In genomic region chr14:97511318-97511717, GRCm38 (mm10) we compare ENCODE assay signal across 15 mouse cellular contexts.
DNase-seq lines count a peak whose midpoint lies in the region; ATAC-seq and TF ChIP-seq lines count a peak whose summit lies in the region.
"Had no signal": no experiment of that assay in that cellular context is flagged by ENCODE, and none has a peak within 500 bp of the region (broad histone marks: within the 10 kb centered on the region; RNA-seq: fewer than 3 reads in every experiment).

No protein-coding gene starts in this region.

- no peaks in the 10 kb centered on the region for H3K36me3 ChIP-seq in lung, embryonic 14.5 days (ENCODE audit: insufficient read depth)
- H3K36me3 ChIP-seq in neural tube, embryonic 11.5 days (ENCODE audit: control insufficient read depth, insufficient read depth, low read length), result no peaks in the 10 kb centered on the region

- no peak overlapping the region for H3K4me2 ChIP-seq in lung, embryonic 14.5 days
- H3K4me2 ChIP-seq in neural tube, embryonic 11.5 days (ENCODE audit: low read depth), result no peak overlapping the region

- H3K9me3 ChIP-seq in lung, embryonic 14.5 days (ENCODE audit: low read depth, low read length), result no peaks in the 10 kb centered on the region
- H3K9me3 ChIP-seq in neural tube, embryonic 11.5 days (ENCODE audit: control insufficient read depth, low read length), result no peaks in the 10 kb centered on the region

- no peaks in the 10 kb centered on the region for H3K4me1 ChIP-seq in lung, embryonic 14.5 days (ENCODE audit: insufficient read depth)
- H3K4me1 ChIP-seq in neural tube, embryonic 11.5 days (ENCODE audit: control insufficient read depth, insufficient read depth, low read length), result no peaks in the 10 kb centered on the region

- H3K9ac ChIP-seq in lung, embryonic 14.5 days, result no peak overlapping the region
- no peak overlapping the region for H3K9ac ChIP-seq in neural tube, embryonic 11.5 days (ENCODE audit: low read length)

- H3K4me3 ChIP-seq in lung, embryonic 14.5 days (ENCODE audit: low read depth, low read length), result no peak overlapping the region
- no peak overlapping the region for H3K4me3 ChIP-seq in neural tube, embryonic 11.5 days (ENCODE audit: low read depth, low read length)
- H3K4me3 ChIP-seq in left cerebral cortex, adult 2 months, result no peak overlapping the region
- H3K4me3 ChIP-seq: gastrocnemius, adult 2 months; heart, adult 2 months; myocyte had no signal

- ATAC-seq in lung, embryonic 14.5 days (ENCODE audit: insufficient read depth), result no peak
- no peak for ATAC-seq in neural tube, embryonic 11.5 days (ENCODE audit: insufficient read depth, low FRiP score, low TSS enrichment)

- intact Hi-C loops in left cerebral cortex, adult 2 months (cut with DNase I), result no loop called here

- WGBS in lung, embryonic 14.5 days, result 8% methylated on average over 1 of the region's 1 CpGs
- 13% methylated on average over 1 of the region's 1 CpGs for WGBS in neural tube, embryonic 11.5 days

- no peak for TF ChIP-seq CTCF in lung, embryonic 14.5 days (IDR thresholded peaks at IDR 0.05; ENCODE audit: low read depth)
- TF ChIP-seq CTCF in left cerebral cortex, adult 2 months (IDR thresholded peaks at IDR 0.05), result no peak

- no peak overlapping the region for H3K27ac ChIP-seq in lung, embryonic 14.5 days (ENCODE audit: low read depth)
- no peak overlapping the region for H3K27ac ChIP-seq in neural tube, embryonic 11.5 days (ENCODE audit: low read depth, low read length)
- no peak overlapping the region for H3K27ac ChIP-seq in left cerebral cortex, adult 2 months
- H3K27ac ChIP-seq: gastrocnemius, adult 2 months; heart, adult 2 months had no signal

- DNase-seq in lung, embryonic 14.5 days, result peak; percentile 7
- DNase-seq in lung, adult 18-20 months, result no peak
- peak; percentile 48 for DNase-seq in embryo, embryonic 11 days
- peak; percentile 29 for DNase-seq in forelimb bud, embryonic 11.5 days (ENCODE audit: low read depth, low spot score)
- peak; percentile 12 for DNase-seq in neural tube, embryonic 11.5 days (ENCODE audit: low spot score)
- no peak for DNase-seq in left cerebral cortex, adult 2 months (ENCODE audit: extremely low spot score in 1 of 2, low spot score in 2 of 2)
- no peak for DNase-seq in thymus, postnatal 0 days (ENCODE audit: low spot score)
- DNase-seq: adrenal gland, postnatal 14 days; cerebellum, postnatal 14 days; gastrocnemius, adult 2 months; heart, adult 2 months; kidney, adult 11 months; layer of hippocampus, postnatal 36 days; lung, adult 2 months had no signal

- no peaks in the 10 kb centered on the region for H3K27me3 ChIP-seq in lung, embryonic 14.5 days (ENCODE audit: insufficient read depth, low read length)
- no peaks in the 10 kb centered on the region for H3K27me3 ChIP-seq in neural tube, embryonic 11.5 days (ENCODE audit: control insufficient read depth, insufficient read depth, low read length)

Comparison
In these comparisons a context has a peak if more than half of its experiments do, and no peak if none do; other contexts are left out.
1. DNase-seq: peak in lung, embryonic 14.5 days (single experiment), embryo, embryonic 11 days (single experiment), forelimb bud, embryonic 11.5 days (single experiment) and neural tube, embryonic 11.5 days (single experiment); none in lung, adult 18-20 months (0 of 2), left cerebral cortex, adult 2 months (0 of 2) and thymus, postnatal 0 days (single experiment).